Mouse (Mus musculus): ENCODE data around the gene Cd19. TPM values are rescaled to one million over a fixed set of nuclear protein-coding genes. Genes with fewer than 3 reads are reported as not detected.

The Cd19 gene
- polyA plus RNA-seq, 1 experiment from 2014 or later: 0.36 TPM

DNA sequence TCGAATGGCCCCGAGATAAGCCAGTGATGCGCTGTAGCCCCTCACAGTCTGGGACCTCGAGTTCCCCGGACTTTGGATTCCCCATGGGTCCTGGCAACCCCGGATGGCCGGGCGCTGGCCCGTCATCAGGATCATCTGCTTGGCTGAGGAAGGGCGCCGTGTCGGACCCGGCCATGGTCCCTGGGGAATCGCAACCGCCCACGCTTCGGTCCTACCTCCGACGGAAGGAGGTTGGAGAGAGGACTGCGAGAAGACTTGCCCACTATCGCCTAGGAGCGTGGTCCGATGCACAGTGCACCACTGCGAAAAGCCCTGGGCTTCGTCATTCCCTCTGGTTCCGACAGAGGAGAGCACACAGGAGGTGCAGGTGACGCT, 37.8 kb downstream of the Cd19 start:
- H3K4me2 ChIP-seq: peak overlapping the region; percentile 95

GRCm38 (mm10) chr7:126375012-126375411, 39.7 kb downstream of the Cd19 start:
- no peak for ATAC-seq (ENCODE audit: insufficient read depth, low FRiP score, low read depth)
- no peak overlapping the region for H3K9ac ChIP-seq
- 75% methylated on average over 5 of the region's 5 CpGs for WGBS

More for the DNA sequence above, 37.8 kb downstream of the Cd19 start:
- Histone ChIP-seq H3K9ac (peak overlapping the region; percentile 69), H3K4me3 (replicated peaks) (peak overlapping the region; percentile 88), H3K9me3 (no peaks in the 10 kb centered on the region), H3K27ac (0 out of 2 replicates have a peak overlapping the region, but pooled peaks have one; percentile 5), H3K27me3 (replicated peaks) (no peaks in the 10 kb centered on the region), H3K4me1 (peaks cover 11% of the 10 kb centered on the region), H3K36me3 (peaks cover 11% of the 10 kb centered on the region; the same call in 1 of the 2 replicates)
- under 1% methylated on average over 27 of the region's 27 CpGs for WGBS
- ATAC-seq (ENCODE audit: insufficient read depth, low FRiP score, low read depth): peak; percentile 51

DNA sequence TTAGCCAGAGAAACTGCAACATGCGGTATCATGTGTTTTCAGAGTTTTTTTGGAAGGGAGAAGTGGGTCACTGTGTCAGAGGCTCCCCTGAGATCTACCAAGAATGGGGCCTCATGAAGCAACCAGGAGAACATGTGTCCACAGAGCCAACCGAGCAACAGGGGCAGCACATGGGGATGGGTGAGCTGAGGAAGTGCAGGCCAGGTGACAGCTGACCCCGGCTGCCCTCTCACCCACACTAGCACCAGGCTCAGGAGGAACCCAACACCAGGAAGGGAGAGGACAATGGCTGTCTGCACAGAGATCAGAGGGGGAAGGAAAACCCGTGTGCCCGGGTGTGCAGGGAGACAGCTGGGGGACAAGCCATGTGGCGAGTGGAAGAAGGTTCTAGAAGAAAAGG, 40.2 kb downstream of the Cd19 start:
- no peak overlapping the region for H3K4me2 ChIP-seq
- H3K9ac ChIP-seq: no peak overlapping the region
- no peak for ATAC-seq (ENCODE audit: insufficient read depth, low FRiP score, low read depth)
- H3K27me3 ChIP-seq (replicated peaks): no peaks in the 10 kb centered on the region
- no peak overlapping the region for H3K4me3 ChIP-seq (replicated peaks)
- WGBS: 77% methylated on average over 6 of the region's 6 CpGs
- peaks cover 28% of the 10 kb centered on the region for H3K36me3 ChIP-seq
- no peak overlapping the region for H3K27ac ChIP-seq
- H3K4me1 ChIP-seq: peaks cover 11% of the 10 kb centered on the region
- H3K9me3 ChIP-seq: no peaks in the 10 kb centered on the region

More at GRCm38 (mm10) chr7:126375012-126375411, 39.7 kb downstream of the Cd19 start:
- H3K9me3 ChIP-seq: no peaks in the 10 kb centered on the region
- H3K27me3 ChIP-seq (replicated peaks): no peaks in the 10 kb centered on the region
- H3K4me3 ChIP-seq (replicated peaks): no peak overlapping the region
- H3K4me1 ChIP-seq: peaks cover 11% of the 10 kb centered on the region
- no peak overlapping the region for H3K4me2 ChIP-seq
- no peak overlapping the region for H3K27ac ChIP-seq
- H3K36me3 ChIP-seq: peaks cover 26% of the 10 kb centered on the region

GRCm38 (mm10) chr7:126373007-126373406, 41.7 kb downstream of the Cd19 start:
- peaks cover 28% of the 10 kb centered on the region for H3K36me3 ChIP-seq
- ATAC-seq (ENCODE audit: insufficient read depth, low FRiP score, low read depth): no peak
- no peak overlapping the region for H3K9ac ChIP-seq
- H3K27ac ChIP-seq: no peak overlapping the region
- no peaks in the 10 kb centered on the region for H3K27me3 ChIP-seq (replicated peaks)
- no peak overlapping the region for H3K4me2 ChIP-seq
- H3K4me1 ChIP-seq: peaks cover 11% of the 10 kb centered on the region
- no peak overlapping the region for H3K4me3 ChIP-seq (replicated peaks)
- H3K9me3 ChIP-seq: no peaks in the 10 kb centered on the region
- 83% methylated on average over 9 of the region's 9 CpGs for WGBS

- Histone ChIP-seq H3K27me3 (replicated peaks) (no peaks in the 10 kb centered on the region), H3K4me1 (no peaks in the 10 kb centered on the region), H3K9ac (no peak within 1 kb of the TSS), H3K4me2 (no peak within 1 kb of the TSS), H3K4me3 (replicated peaks) (no peak within 1 kb of the TSS), H3K9me3 (no peaks in the 10 kb centered on the region), H3K36me3 (peaks cover 27% of the 10 kb centered on the region), H3K27ac (no peak within 1 kb of the TSS)
- 74% methylated on average over 13 of the region's 13 CpGs for WGBS
- peak; percentile 7; the same call in 1 of the 2 replicates for ATAC-seq (ENCODE audit: insufficient read depth, low FRiP score, low read depth)
These were observed 45.3 kb downstream of the Cd19 start, which contains the start of gene Lat for GRCm38 (mm10) chr7:126369393-126369792. Gene Lat, minus strand, starts transcription at chr7:126369570.

- no peaks in the 10 kb centered on the region for H3K9me3 ChIP-seq
- peaks cover 24% of the 10 kb centered on the region; the same call in 1 of the 2 replicates for H3K36me3 ChIP-seq
- H3K4me2 ChIP-seq: no peak overlapping the region
- H3K4me1 ChIP-seq: no peaks in the 10 kb centered on the region
- 78% methylated on average over 8 of the region's 8 CpGs for WGBS
- ATAC-seq (ENCODE audit: insufficient read depth, low FRiP score, low read depth): no peak
- no peak overlapping the region for H3K4me3 ChIP-seq (replicated peaks)
- H3K9ac ChIP-seq: no peak overlapping the region
- H3K27ac ChIP-seq: no peak overlapping the region
- H3K27me3 ChIP-seq (replicated peaks): no peaks in the 10 kb centered on the region
These were observed 46.3 kb downstream of the Cd19 start for GRCm38 (mm10) chr7:126368367-126368766.

GRCm38 (mm10) chr7:126367636-126368035, 47.1 kb downstream of the Cd19 start:
- no peak for ATAC-seq (ENCODE audit: insufficient read depth, low FRiP score, low read depth)
- Histone ChIP-seq H3K9me3 (no peaks in the 10 kb centered on the region), H3K9ac (no peak overlapping the region), H3K36me3 (peaks cover 23% of the 10 kb centered on the region; the same call in 1 of the 2 replicates), H3K4me3 (replicated peaks) (no peak overlapping the region), H3K27me3 (replicated peaks) (no peaks in the 10 kb centered on the region), H3K4me2 (no peak overlapping the region), H3K27ac (no peak overlapping the region), H3K4me1 (no peaks in the 10 kb centered on the region)
- 81% methylated on average over 10 of the region's 10 CpGs for WGBS

DNA sequence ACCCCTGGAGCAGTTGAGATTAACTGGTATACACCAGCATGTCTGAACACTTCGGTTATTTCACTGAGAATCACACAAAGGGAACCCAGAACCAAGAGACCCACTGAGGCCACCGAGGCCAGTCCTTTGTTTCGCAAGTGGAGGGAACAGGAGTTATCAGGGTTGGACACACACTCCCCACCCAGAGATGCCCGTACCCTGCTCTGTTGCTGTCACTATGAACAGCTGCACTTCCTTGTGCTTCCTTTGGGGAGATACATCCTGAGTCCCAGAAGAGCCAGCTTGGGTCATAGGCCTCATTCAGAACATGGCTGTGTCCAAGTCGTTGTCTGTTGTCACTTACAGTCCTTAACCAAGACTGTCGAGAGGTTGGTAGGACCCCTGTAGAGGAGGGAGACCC, 51.7 kb downstream of the Cd19 start:
- no peak overlapping the region for H3K9ac ChIP-seq
- no peaks in the 10 kb centered on the region for H3K4me1 ChIP-seq
- H3K27ac ChIP-seq: no peak overlapping the region
- H3K4me2 ChIP-seq: no peak overlapping the region
- H3K36me3 ChIP-seq: no peaks in the 10 kb centered on the region
- H3K27me3 ChIP-seq (replicated peaks): no peaks in the 10 kb centered on the region
- 75% methylated on average over 6 of the region's 6 CpGs for WGBS
- no peak overlapping the region for H3K4me3 ChIP-seq (replicated peaks)
- no peak for ATAC-seq (ENCODE audit: insufficient read depth, low FRiP score, low read depth)
- no peaks in the 10 kb centered on the region for H3K9me3 ChIP-seq

- no peaks in the 10 kb centered on the region for H3K9me3 ChIP-seq
- no peak for ATAC-seq (ENCODE audit: insufficient read depth, low FRiP score, low read depth)
- H3K4me3 ChIP-seq (replicated peaks): no peak overlapping the region
- H3K9ac ChIP-seq: no peak overlapping the region
- H3K36me3 ChIP-seq: no peaks in the 10 kb centered on the region
- H3K4me1 ChIP-seq: no peaks in the 10 kb centered on the region
- no peaks in the 10 kb centered on the region for H3K27me3 ChIP-seq (replicated peaks)
- H3K27ac ChIP-seq: no peak overlapping the region
- no peak overlapping the region for H3K4me2 ChIP-seq
- WGBS: 63% methylated on average over 13 of the region's 13 CpGs
These were observed 55.6 kb downstream of the Cd19 start for GRCm38 (mm10) chr7:126359049-126359448.

Small RNAs within 50 kb of the gene (microRNA-seq; reads per million reads assigned to microRNA genes)
- gene Mir7058: not detected

Other genes with a start within 250 kb of the Cd19 start
- gene Xpo6, start 214.4 kb downstream of the Cd19 start, polyA plus RNA-seq (2015; fragmentation: Nextera tagmentation; extraction: Ambion mirVana): 35.1 and 35.6 TPM in 2 replicates
- gene Sbk1, start 142.3 kb downstream of the Cd19 start, polyA plus RNA-seq (2015; fragmentation: Nextera tagmentation; extraction: Ambion mirVana): 19.1 and 21.5 TPM in 2 replicates
- gene Lat, start 45.3 kb downstream of the Cd19 start, polyA plus RNA-seq (2015; fragmentation: Nextera tagmentation; extraction: Ambion mirVana): 2.0 and 2.2 TPM in 2 replicates
- gene Spns1, start 37.4 kb downstream of the Cd19 start, polyA plus RNA-seq (2015; fragmentation: Nextera tagmentation; extraction: Ambion mirVana): 42.4 and 53.8 TPM in 2 replicates
- 2.3 and 2.7 TPM in 2 replicates for gene Nfatc2ip, start 18.2 kb downstream of the Cd19 start, polyA plus RNA-seq (2015; fragmentation: Nextera tagmentation; extraction: Ambion mirVana)
- 27.4 and 27.9 TPM in 2 replicates for gene Rabep2, start 13.9 kb upstream of the Cd19 start, polyA plus RNA-seq (2015; fragmentation: Nextera tagmentation; extraction: Ambion mirVana)
- gene Atp2a1, start 48.2 kb upstream of the Cd19 start, polyA plus RNA-seq (2015; fragmentation: Nextera tagmentation; extraction: Ambion mirVana): 1.7 and 5.7 TPM in 2 replicates
- 39.2 and 44.4 TPM in 2 replicates for gene Sh2b1, start 60.5 kb upstream of the Cd19 start, polyA plus RNA-seq (2015; fragmentation: Nextera tagmentation; extraction: Ambion mirVana)
- 149 and 158 TPM in 2 replicates for gene Tufm, start 72.5 kb upstream of the Cd19 start, polyA plus RNA-seq (2015; fragmentation: Nextera tagmentation; extraction: Ambion mirVana)
- 44.5 and 53.3 TPM in 2 replicates for gene Atxn2l, start 88.5 kb upstream of the Cd19 start, polyA plus RNA-seq (2015; fragmentation: Nextera tagmentation; extraction: Ambion mirVana)
- 188 and 196 TPM in 2 replicates for gene Eif3c, start 151.5 kb upstream of the Cd19 start, polyA plus RNA-seq (2015; fragmentation: Nextera tagmentation; extraction: Ambion mirVana)
- 1.2 and 1.3 TPM in 2 replicates for gene Apobr, start 170.1 kb upstream of the Cd19 start, polyA plus RNA-seq (2015; fragmentation: Nextera tagmentation; extraction: Ambion mirVana)
- 30.4 and 33.1 TPM in 2 replicates for gene Cln3, start 170.9 kb upstream of the Cd19 start, polyA plus RNA-seq (2015; fragmentation: Nextera tagmentation; extraction: Ambion mirVana)
- gene Il27, start 180.1 kb upstream of the Cd19 start, polyA plus RNA-seq (2015; fragmentation: Nextera tagmentation; extraction: Ambion mirVana): 0.13 and 0.26 TPM in 2 replicates
- gene Nupr1, start 216.0 kb upstream of the Cd19 start, polyA plus RNA-seq (2015; fragmentation: Nextera tagmentation; extraction: Ambion mirVana): 156 and 197 TPM in 2 replicates
- gene Sgf29, start 234.4 kb upstream of the Cd19 start, polyA plus RNA-seq (2015; fragmentation: Nextera tagmentation; extraction: Ambion mirVana): 43.5 and 53.8 TPM in 2 replicates

Data from stomach, embryonic 15.5 days (tissue).